Mouse (Mus musculus): Measurements from ENCODE around the gene Slc35a1.

- TF ChIP-seq CTCF (IDR thresholded peaks at IDR 0.05; ENCODE audit: borderline replicate concordance, insufficient read depth, low read depth, low read length) (no peak), POLR2A (IDR thresholded peaks at IDR 0.05; ENCODE audit: borderline replicate concordance, insufficient read depth, low read length) (no peak)
Measured at GRCm38 (mm10) chr4:34719421-34719820, 32.2 kb upstream of the Slc35a1 start.
